In the genomic region with DNA sequence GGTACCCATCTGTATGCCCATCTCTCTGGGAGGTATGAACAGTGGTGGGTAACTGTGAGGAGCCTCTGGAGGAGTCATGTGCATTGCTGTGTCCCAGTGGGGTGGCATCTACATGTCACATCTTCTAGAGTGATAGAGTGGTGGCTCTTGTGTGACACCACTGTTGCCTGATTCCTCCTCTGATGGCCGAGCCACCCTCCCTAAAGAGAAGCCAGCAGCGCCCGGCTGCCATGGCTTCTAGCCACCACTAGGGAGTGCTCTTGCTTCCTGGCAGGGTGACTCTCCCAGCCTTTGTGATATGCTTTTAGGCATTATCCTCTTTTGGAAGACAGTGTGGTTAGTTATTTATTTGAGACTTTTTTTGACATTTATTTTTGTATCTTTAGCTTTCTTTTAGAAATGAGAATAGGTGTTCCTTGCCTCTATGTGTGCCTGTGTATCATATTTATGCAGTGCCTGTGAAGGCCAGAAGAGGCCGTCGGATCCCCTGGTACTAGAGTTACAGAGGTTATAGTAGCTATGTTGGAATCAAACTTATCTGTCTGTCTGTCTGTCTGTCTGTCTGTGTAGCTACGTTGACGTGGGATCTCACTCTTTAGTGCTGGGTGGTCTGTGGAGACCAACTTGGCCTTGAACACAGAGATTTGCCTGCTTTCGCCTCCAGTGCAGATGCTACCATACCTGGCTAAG, we compare ENCODE assay signal across 9 mouse cellular contexts. TPM values are rescaled to one million over a fixed set of nuclear protein-coding genes. Genes with fewer than 3 reads are reported as not detected.
DNase-seq lines count a peak whose midpoint lies in the region; ATAC-seq and TF ChIP-seq lines count a peak whose summit lies in the region.
"Had no signal": no experiment of that assay in that cellular context is flagged by ENCODE, and none has a peak within 500 bp of the region (broad histone marks: within the 10 kb centered on the region; RNA-seq: fewer than 3 reads in every experiment).

No protein-coding gene starts in this region.

- peak; percentile 87 for TF ChIP-seq CTCF in liver, adult 2 months (IDR thresholded peaks at IDR 0.05; ENCODE audit: low read depth, low read length)

- peak; percentile 72 for ATAC-seq in kidney, embryonic 14.5 days (ENCODE audit: low FRiP score, low TSS enrichment)
- peak; percentile 55; the same call in 1 of the 2 replicates for ATAC-seq in monocyte, adult 5-6 weeks (replicated peaks; ENCODE audit: insufficient number of reproducible peaks, low FRiP score, low TSS enrichment, poor library complexity, severe bottlenecking)

- WGBS in kidney, embryonic 14.5 days, result 46% methylated on average over 8 of the region's 8 CpGs
- 65% methylated on average over 8 of the region's 8 CpGs for WGBS in liver, adult 2 months

- peaks cover 4% of the 10 kb centered on the region; the same call in 1 of the 2 replicates for H3K36me3 ChIP-seq in kidney, embryonic 14.5 days (ENCODE audit: control insufficient read depth, insufficient read depth, low read length)
- no peaks in the 10 kb centered on the region for H3K36me3 ChIP-seq in liver, adult 2 months (ENCODE audit: control insufficient read depth, insufficient read depth, low read length)

- DNase-seq in 416B (ENCODE audit: low read depth), result peak; percentile 74
- peak; percentile 75 for DNase-seq in adrenal gland, adult 2 months
- DNase-seq in embryo, embryonic 11 days, result peak; percentile 84
- peak; percentile 79 to 91 for DNase-seq in heart, adult 18-20 months
- no peak for DNase-seq in liver, adult 2 months (ENCODE audit: extremely low read depth, low read depth, low spot score)
- peak; percentile 42 to 63 for DNase-seq in spleen, postnatal 14 days (ENCODE audit: low spot score in 2 of 2)

- H3K79me2 ChIP-seq in liver, adult 2 months (ENCODE audit: control insufficient read depth, insufficient read depth, low read length), result no peaks in the 10 kb centered on the region

- H3K27me3 ChIP-seq in kidney, embryonic 14.5 days (ENCODE audit: control insufficient read depth, insufficient read depth, low read length), result no peaks in the 10 kb centered on the region
- no peaks in the 10 kb centered on the region for H3K27me3 ChIP-seq in liver, adult 2 months (ENCODE audit: control insufficient read depth, insufficient read depth, low read length)

- no peak overlapping the region for H3K4me3 ChIP-seq in kidney, embryonic 14.5 days (ENCODE audit: low read length)
- H3K4me3 ChIP-seq in liver, adult 2 months (ENCODE audit: insufficient read depth, low read depth, low read length), result no peak overlapping the region
- H3K4me3 ChIP-seq: myocyte had no signal

- H3K27ac ChIP-seq in kidney, embryonic 14.5 days (ENCODE audit: low read depth, low read length), result no peak overlapping the region
- no peak overlapping the region for H3K27ac ChIP-seq in liver, adult 2 months (replicated peaks; ENCODE audit: insufficient read depth, low read depth, low read length)

- TF ChIP-seq POLR2A in liver, adult 2 months (IDR thresholded peaks at IDR 0.05; ENCODE audit: extremely low read depth, insufficient read depth, low read length), result no peak

- H3K4me1 ChIP-seq in kidney, embryonic 14.5 days (ENCODE audit: control insufficient read depth, insufficient read depth, low read length), result 0 out of 2 replicates have a peak, but pooled peaks cover 3% of the 10 kb centered on the region
- no peaks in the 10 kb centered on the region for H3K4me1 ChIP-seq in liver, adult 2 months (ENCODE audit: control insufficient read depth, insufficient read depth, low read length)

- H3K4me2 ChIP-seq in kidney, embryonic 14.5 days (replicated peaks; ENCODE audit: low read depth, low read length), result no peak overlapping the region

- no peak overlapping the region for H3K9ac ChIP-seq in kidney, embryonic 14.5 days (ENCODE audit: low read depth, low read length)
- no peak overlapping the region for H3K9ac ChIP-seq in liver, adult 2 months (ENCODE audit: low read depth, low read length)

- no peaks in the 10 kb centered on the region for H3K9me3 ChIP-seq in kidney, embryonic 14.5 days (ENCODE audit: control insufficient read depth, low read length)

RNA-seq across cellular contexts. Expression of a gene that starts 25.9 kb away (rescaled TPM):
- 1 to 10 TPM; 3.4 to 5.4 TPM for total RNA-seq in adrenal gland, adult 2 months (2021)
- polyA plus RNA-seq in adrenal gland, adult 2 months (2012; rRNA removed), result 5.4 and 7.1 TPM in 2 replicates
- total RNA-seq in heart, adult 18-20 months (2021), result 1 to 10 TPM; 4.0 to 4.2 TPM
- 25.6 and 29.1 TPM in 2 replicates for polyA plus RNA-seq in kidney, embryonic 14.5 days (2014; fragmentation: Nextera tagmentation; extraction: Ambion mirVana)
- 1.8 and 3.2 TPM in 2 replicates for total RNA-seq in liver, adult 2 months (2014; rRNA removed)
- 3.1 and 3.9 TPM in 2 replicates for polyA plus RNA-seq in liver, adult 2 months (2012; rRNA removed)
- total RNA-seq in monocyte, adult 5-6 weeks (2017), result 0.38 to 2.4 TPM (median 0.85 TPM) in 3 replicates

RNA-seq across cellular contexts. Expression of a gene that starts 58.4 kb away (rescaled TPM):
- 1,000 to 10,000 TPM; 1,496 to 1,691 TPM for total RNA-seq in adrenal gland, adult 2 months (2021)
- polyA plus RNA-seq in adrenal gland, adult 2 months (2012; rRNA removed), result 1,137 and 1,435 TPM in 2 replicates
- total RNA-seq in heart, adult 18-20 months (2021), result 100 to 1,000 TPM; 345 to 482 TPM
- 71.8 and 95.3 TPM in 2 replicates for polyA plus RNA-seq in kidney, embryonic 14.5 days (2014; fragmentation: Nextera tagmentation; extraction: Ambion mirVana)
- total RNA-seq in liver, adult 2 months (2014; rRNA removed), result 270 and 285 TPM in 2 replicates
- 530 and 649 TPM in 2 replicates for polyA plus RNA-seq in liver, adult 2 months (2012; rRNA removed)
- total RNA-seq in monocyte, adult 5-6 weeks (2017), result 26.0 to 28.0 TPM (median 27.3 TPM) in 3 replicates
